Mouse (Mus musculus): ENCODE data around the gene Tex101. TPM values are rescaled to one million over a fixed set of nuclear protein-coding genes. Genes with fewer than 3 reads are reported as not detected.

The Tex101 gene
- not detected in 2 replicates for total RNA-seq (2023)

GRCm38 (mm10) chr7:24676575-24676974, at the start of gene Tex101:
Tex101 (minus strand) TSS chr7:24676675.

GRCm38 (mm10) chr7:24708832-24709292, 32.4 kb upstream of the Tex101 start, which contains the start of gene BC049730:
BC049730 (plus strand) TSS chr7:24709242.

GRCm38 (mm10) chr7:24636264-24636663, 40.2 kb downstream of the Tex101 start, which contains the start of gene Lypd3:
Lypd3 (plus strand) TSS chr7:24636550.

Other genes starting within 250 kb of the Tex101 start
- gene Irgc1, start 224.4 kb downstream of the Tex101 start, total RNA-seq (2023), result 2.0 and 2.1 TPM in 2 replicates
- 1,192 and 1,464 TPM in 2 replicates for gene Plaur, start 214.2 kb downstream of the Tex101 start, total RNA-seq (2023)
- 0.29 TPM in 1 of 2 replicates, not detected in the other for gene Cadm4, start 194.7 kb downstream of the Tex101 start, total RNA-seq (2023)
- gene Zfp428, start 169.7 kb downstream of the Tex101 start, total RNA-seq (2023), result 0.41 TPM in 1 of 2 replicates, not detected in the other
- not detected in 2 replicates for gene AC161166.1, start 164.2 kb downstream of the Tex101 start, total RNA-seq (2023)
- 4.4 and 6.3 TPM in 2 replicates for gene Irgq, start 146.0 kb downstream of the Tex101 start, total RNA-seq (2023)
- not detected in 2 replicates for gene Pinlyp, start 130.6 kb downstream of the Tex101 start, total RNA-seq (2023)
- 29.1 and 35.1 TPM in 2 replicates for gene Xrcc1, start 130.4 kb downstream of the Tex101 start, total RNA-seq (2023)
- 57.3 and 69.3 TPM in 2 replicates for gene Ethe1, start 89.1 kb downstream of the Tex101 start, total RNA-seq (2023)
- gene Zfp575, start 89.0 kb downstream of the Tex101 start, total RNA-seq (2023), result 0.14 and 0.22 TPM in 2 replicates
- gene Phldb3, start 65.9 kb downstream of the Tex101 start, total RNA-seq (2023), result 5.0 and 6.5 TPM in 2 replicates
- not detected in 2 replicates for gene Lypd3, start 40.1 kb downstream of the Tex101 start, total RNA-seq (2023)
- 1.6 and 2.2 TPM in 2 replicates for gene BC049730, start 32.6 kb upstream of the Tex101 start, total RNA-seq (2023)
- gene Gm4763, start 50.2 kb upstream of the Tex101 start, total RNA-seq (2023), result 5.8 and 13.4 TPM in 2 replicates
- 1,275 and 1,351 TPM in 2 replicates for gene Cd177, start 83.6 kb upstream of the Tex101 start, total RNA-seq (2023)
- 69.9 and 84.9 TPM in 2 replicates for gene Ceacam10, start 100.5 kb upstream of the Tex101 start, total RNA-seq (2023)
- 2.0 and 3.2 TPM in 2 replicates for gene Gm9844, start 185.5 kb upstream of the Tex101 start, total RNA-seq (2023)
- not detected in 2 replicates for gene Lypd4, start 193.3 kb upstream of the Tex101 start, total RNA-seq (2023)
- gene Dmrtc2, start 193.4 kb upstream of the Tex101 start, total RNA-seq (2023), result not detected in 2 replicates
- gene Rps19, start 207.7 kb upstream of the Tex101 start, total RNA-seq (2023), result 415 and 552 TPM in 2 replicates
- 2.2 and 8.9 TPM in 2 replicates for gene Cd79a, start 220.7 kb upstream of the Tex101 start, total RNA-seq (2023)
- gene Arhgef1, start 226.2 kb upstream of the Tex101 start, total RNA-seq (2023), result 564 and 862 TPM in 2 replicates

Data from neutrophil, adult 65 days (primary cell).